Mouse (Mus musculus) C3H10T1/2 (cell line): ENCODE data around the gene Dnah2. TPM values are rescaled to one million over a fixed set of nuclear protein-coding genes. Genes with fewer than 3 reads are reported as not detected.

ENCODE experiments used
- polyA plus RNA-seq, 2 experiments: library from polyadenylated mRNA; unstranded; fragments of >200 nt; fragmentation: generic; extraction: Trizol; gene quantifications; one replicate each; pipeline ENCODE4 v1.2.1; 2012; ENCODE audit warnings: missing spikeins in 2 of 2

Gene Dnah2
- polyA plus RNA-seq: 1 to 10 TPM in 1 of 2 experiments, under 1 TPM in 1; 0.02 to 1.6 TPM

GRCm38 (mm10) chr11:69549060-69549656 is at the start of gene Dnah2:
Gene Dnah2 (minus strand): TSS chr11:69549110.

DNA sequence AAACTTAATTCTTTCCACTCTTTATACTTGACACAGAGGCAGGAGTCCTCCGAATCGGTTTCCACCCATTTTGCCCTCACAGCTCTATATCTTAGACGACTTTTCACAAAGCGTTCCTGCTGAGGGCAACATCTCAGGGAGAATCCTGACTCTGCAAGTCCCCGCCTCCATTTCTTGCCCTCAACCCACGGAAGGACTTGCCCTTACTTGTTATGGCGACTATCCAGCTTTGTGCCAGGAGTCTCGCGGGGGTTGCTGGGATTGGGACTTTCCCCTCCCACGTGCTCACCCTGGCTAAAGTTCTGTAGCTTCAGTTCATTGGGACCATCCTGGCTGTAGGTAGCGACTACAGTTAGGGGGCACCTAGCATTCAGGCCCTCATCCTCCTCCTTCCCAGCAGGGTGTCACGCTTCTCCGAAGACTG is 31.2 kb upstream of the Dnah2 start, which contains the start of the genes Wrap53 and Trp53:
Gene Wrap53, minus strand, starts transcription at position 165 of the 424 bp plus-strand sequence.
Gene Trp53, plus strand, starts transcription at position 269 of the 424 bp plus-strand sequence.

DNA sequence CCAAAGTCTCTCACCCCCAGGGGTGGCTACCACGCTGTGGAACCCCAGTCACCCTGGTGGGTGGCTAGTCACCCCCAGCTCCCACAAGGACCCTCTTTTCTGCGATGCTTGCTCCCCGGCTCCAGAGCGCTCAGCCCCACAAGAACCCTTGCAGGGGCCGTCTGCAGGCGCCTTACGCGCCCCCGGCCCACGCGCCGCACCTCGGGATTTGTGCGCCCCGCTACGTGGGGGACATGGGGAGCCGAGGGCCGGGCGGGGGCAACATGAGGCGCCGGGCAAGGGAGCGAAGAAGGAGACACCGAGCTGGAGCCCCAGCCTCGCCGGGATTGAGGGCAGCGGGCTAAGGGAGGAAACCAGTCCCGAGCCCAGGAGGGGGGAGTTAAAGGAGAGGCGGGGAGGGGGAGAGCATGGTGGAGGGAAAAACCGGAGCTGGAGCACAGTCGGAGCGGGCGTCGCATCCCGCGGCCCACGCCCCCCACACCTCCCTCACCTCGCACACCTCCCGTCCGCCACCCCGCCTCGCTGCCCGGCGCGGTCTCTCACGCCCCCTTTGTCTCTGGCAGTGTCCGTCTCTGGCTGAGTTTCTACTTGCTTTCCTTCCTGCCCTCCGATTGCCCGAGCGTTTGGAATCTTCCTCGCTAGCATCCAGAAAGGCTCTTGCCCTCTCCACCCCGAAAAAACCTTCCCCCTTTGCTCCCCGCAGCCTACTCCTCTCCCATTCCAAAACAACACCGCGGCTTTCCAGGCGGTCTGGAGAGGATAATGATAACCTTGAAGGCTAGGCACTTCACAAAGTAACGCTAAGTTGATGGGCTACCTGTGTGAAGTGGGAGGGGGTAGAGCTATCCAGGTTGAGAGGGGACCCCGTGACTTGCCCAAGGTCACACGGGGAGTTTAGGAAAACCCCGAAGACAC is 11.2 kb upstream of the Dnah2 start, which contains the start of gene Efnb3:
Gene Efnb3, minus strand, starts transcription at position 355 of the 915 bp plus-strand sequence.

DNA sequence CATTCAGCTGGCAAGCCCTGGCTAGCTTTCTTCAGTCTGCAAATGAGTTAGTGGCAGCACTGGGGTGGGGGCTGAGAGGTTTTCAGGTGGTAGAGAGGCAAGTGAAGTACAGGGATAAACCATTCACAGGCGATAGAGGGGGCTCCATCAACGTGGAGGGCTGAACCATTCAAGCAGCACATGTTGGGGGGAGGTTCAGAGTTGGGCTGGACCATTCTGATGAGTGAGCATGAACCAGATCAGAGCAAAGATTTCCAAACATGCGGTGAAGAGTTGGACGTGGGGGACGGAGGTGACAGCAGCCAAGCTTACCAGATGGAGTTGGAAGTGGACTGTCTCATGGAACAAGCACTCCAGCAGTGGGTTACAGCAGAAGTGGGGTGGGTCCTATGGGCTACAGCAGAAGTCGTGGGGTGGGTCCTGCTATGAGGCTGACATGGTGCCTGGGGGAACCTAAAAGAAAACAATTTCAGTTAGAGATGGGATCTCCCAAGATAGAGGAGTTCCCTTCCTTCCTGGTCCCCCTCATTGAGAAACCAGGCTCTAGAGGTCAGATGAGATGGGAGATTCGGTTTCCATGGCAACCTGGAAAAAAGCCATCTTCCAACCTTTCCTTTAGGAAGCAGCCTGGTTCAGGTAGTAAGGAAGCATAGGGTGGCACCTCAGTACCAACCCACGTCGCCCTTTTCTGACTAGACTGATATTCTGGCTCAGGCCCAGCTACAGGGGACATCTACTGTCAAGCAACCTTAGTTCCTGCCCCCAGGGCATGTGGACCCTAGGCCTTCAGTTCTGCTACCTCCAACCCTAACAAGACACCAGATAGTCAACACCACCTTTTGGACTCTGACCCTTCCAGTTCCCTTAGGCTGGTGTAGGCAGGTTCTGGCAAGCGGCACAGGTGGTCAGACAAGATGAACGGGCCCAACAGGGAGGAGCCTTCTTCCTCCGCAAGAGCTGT is 135.4 kb downstream of the Dnah2 start, which contains the start of gene Kdm6b:
Gene Kdm6b, minus strand, starts transcription at position 455 of the 961 bp plus-strand sequence.

DNA sequence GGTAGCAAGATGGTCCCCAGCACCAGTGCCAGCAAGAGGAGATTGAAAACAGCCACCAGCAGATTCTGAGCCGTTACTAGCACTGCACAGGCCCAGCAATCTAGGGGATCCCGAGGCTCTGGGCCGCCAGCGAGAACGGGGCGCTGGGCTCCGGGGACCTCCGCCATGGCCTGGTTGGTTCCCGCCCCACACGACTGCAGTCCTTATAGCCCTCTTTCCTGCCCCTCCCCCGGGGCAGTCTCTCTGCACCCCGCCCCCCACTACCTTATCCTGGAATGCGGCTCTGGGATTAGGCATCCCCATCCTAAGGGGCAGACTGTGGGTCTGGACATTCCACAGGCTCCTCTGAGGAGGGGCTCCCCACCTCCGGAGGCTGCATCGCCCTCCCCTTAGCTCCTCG is 150.9 kb downstream of the Dnah2 start, which contains the start of gene Tmem88:
Gene Tmem88, minus strand, starts transcription at position 176 of the 400 bp plus-strand sequence.

DNA sequence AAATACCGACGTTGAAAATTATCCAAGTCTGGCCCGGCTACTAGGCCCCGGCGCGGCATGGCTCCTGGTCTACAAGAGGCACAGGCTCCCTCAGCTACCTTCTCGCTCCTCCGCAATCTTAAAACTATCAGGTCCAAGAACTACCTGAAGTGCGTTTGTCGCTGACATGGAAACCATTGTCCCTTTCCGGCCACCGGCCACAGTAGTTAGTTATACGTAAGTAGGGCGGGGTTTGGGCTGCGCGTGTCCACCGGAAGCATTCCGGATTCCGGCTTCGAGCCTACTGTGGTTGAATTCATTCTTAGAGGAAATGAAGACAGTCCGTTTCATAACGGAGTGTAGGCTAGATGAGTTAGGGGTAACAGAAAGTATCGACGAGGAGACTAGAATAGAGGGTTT is 153.7 kb downstream of the Dnah2 start, which contains the start of the genes Naa38 and Cyb5d1:
Gene Naa38, plus strand, starts transcription at position 253 of the 399 bp plus-strand sequence.
Gene Cyb5d1, minus strand, starts transcription at position 397 of the 399 bp plus-strand sequence.

Other genes with a start within 250 kb of the Dnah2 start
- 10 to 100 TPM in 1 of 2 experiments, 1 to 10 TPM in 1; 1.9 to 13.1 TPM for gene Cntrob, start 225.3 kb downstream of the Dnah2 start, polyA plus RNA-seq
- gene Trappc1, start 225.1 kb downstream of the Dnah2 start, polyA plus RNA-seq: 100 to 1,000 TPM; 152 to 168 TPM
- gene Kcnab3, start 222.9 kb downstream of the Dnah2 start, polyA plus RNA-seq: under 1 TPM; 0.41 to 0.76 TPM
- under 1 TPM in 1 of 2 experiments, not detected in 1; 0.07 TPM for gene Rnf227, start 208.6 kb downstream of the Dnah2 start, polyA plus RNA-seq
- 100 to 1,000 TPM in 1 of 2 experiments, 10 to 100 TPM in 1; 12.9 to 147 TPM for gene Chd3, start 179.7 kb downstream of the Dnah2 start, polyA plus RNA-seq
- gene Naa38, start 153.6 kb downstream of the Dnah2 start, polyA plus RNA-seq: 100 to 1,000 TPM; 320 to 328 TPM
- gene Cyb5d1, start 153.5 kb downstream of the Dnah2 start, polyA plus RNA-seq: 10 to 100 TPM in 1 of 2 experiments, 1 to 10 TPM in 1; 1.2 to 16.0 TPM
- gene Tmem88, start 150.9 kb downstream of the Dnah2 start, polyA plus RNA-seq: under 1 TPM; 0.33 TPM
- gene Kdm6b, start 135.4 kb downstream of the Dnah2 start, polyA plus RNA-seq: 10 to 100 TPM in 1 of 2 experiments, 1 to 10 TPM in 1; 1.5 to 25.3 TPM
- gene Efnb3, start 11.1 kb upstream of the Dnah2 start, polyA plus RNA-seq: 1 to 10 TPM in 1 of 2 experiments, under 1 TPM in 1; 0.14 to 1.5 TPM
- gene Wrap53, start 31.1 kb upstream of the Dnah2 start, polyA plus RNA-seq: 10 to 100 TPM; 14.8 to 24.4 TPM
- 100 to 1,000 TPM; 156 to 242 TPM for gene Trp53, start 31.2 kb upstream of the Dnah2 start, polyA plus RNA-seq
- gene Atp1b2, start 56.8 kb upstream of the Dnah2 start, polyA plus RNA-seq: 1 to 10 TPM in 1 of 2 experiments, under 1 TPM in 1; 0.05 to 1.3 TPM
- not detected for gene Shbg, start 68.8 kb upstream of the Dnah2 start, polyA plus RNA-seq
- gene Sat2, start 72.9 kb upstream of the Dnah2 start, polyA plus RNA-seq: 10 to 100 TPM in 1 of 2 experiments, 1 to 10 TPM in 1; 4.4 to 16.8 TPM
- gene Fxr2, start 83.9 kb upstream of the Dnah2 start, polyA plus RNA-seq: 10 to 100 TPM; 29.4 to 66.7 TPM
- gene Sox15, start 106.2 kb upstream of the Dnah2 start, polyA plus RNA-seq: under 1 TPM; 0.05 to 0.25 TPM
- gene Mpdu1, start 113.5 kb upstream of the Dnah2 start, polyA plus RNA-seq: 100 to 1,000 TPM in 1 of 2 experiments, 10 to 100 TPM in 1; 98.1 to 128 TPM
- 1 to 10 TPM; 1.8 to 3.0 TPM for gene Cd68, start 117.0 kb upstream of the Dnah2 start, polyA plus RNA-seq
- 100 to 1,000 TPM; 336 to 467 TPM for gene Eif4a1, start 123.3 kb upstream of the Dnah2 start, polyA plus RNA-seq
- gene Senp3, start 133.0 kb upstream of the Dnah2 start, polyA plus RNA-seq: 10 to 100 TPM; 51.2 to 71.3 TPM
- 1 to 10 TPM; 1.1 to 6.9 TPM for gene Tnfsf13, start 136.7 kb upstream of the Dnah2 start, polyA plus RNA-seq
- gene Tnfsf12, start 146.7 kb upstream of the Dnah2 start, polyA plus RNA-seq: 100 to 1,000 TPM in 1 of 2 experiments, 10 to 100 TPM in 1; 34.3 to 119 TPM
- gene Tnfsfm13, start 147.0 kb upstream of the Dnah2 start, polyA plus RNA-seq: 10 to 100 TPM in 1 of 2 experiments, 1 to 10 TPM in 1; 6.4 to 30.3 TPM
- gene Polr2a, start 209.5 kb upstream of the Dnah2 start, polyA plus RNA-seq: 100 to 1,000 TPM in 1 of 2 experiments, 10 to 100 TPM in 1; 42.8 to 126 TPM
- under 1 TPM in 1 of 2 experiments, not detected in 1; 0.26 TPM for gene Slc35g3, start 212.9 kb upstream of the Dnah2 start, polyA plus RNA-seq
- gene Zbtb4, start 216.8 kb upstream of the Dnah2 start, polyA plus RNA-seq: 10 to 100 TPM in 1 of 2 experiments, 1 to 10 TPM in 1; 1.2 to 14.4 TPM
- under 1 TPM; 0.63 to 0.89 TPM for gene Chrnb1, start 246.8 kb upstream of the Dnah2 start, polyA plus RNA-seq